Mouse (Mus musculus) gastrocnemius, adult 8-10 months (tissue): ENCODE measurements around the gene Prickle1. TPM values are rescaled to one million over a fixed set of nuclear protein-coding genes. Genes with fewer than 3 reads are reported as not detected.

Experiments
- DNase-seq, 2 experiments: peaks; one replicate each; pipeline ENCODE4 v3.0.0; 2022; ENCODE audit warnings: low spot score in 2 of 2
- total RNA-seq, 4 experiments: library from RNA; stranded (reverse); gene quantifications; 2 replicates each; pipeline ENCODE4 v1.2.4; 2022

Prickle1 gene
- total RNA-seq, 4 experiments from 2014 or later = 2.6 to 4.0 (median 3.5) TPM

GRCm38 (mm10) chr15:93594888-93595698, 598 bp downstream of the Prickle1 start:
- peak; percentile 18 to 48 for DNase-seq

- no peak for DNase-seq
Measured at GRCm38 (mm10) chr15:93594296-93594887, 1.3 kb downstream of the Prickle1 start.

- DNase-seq = no peak
Measured at GRCm38 (mm10) chr15:93592596-93592995, 3.1 kb downstream of the Prickle1 start.

- no peak for DNase-seq
Measured at GRCm38 (mm10) chr15:93591831-93592321, 3.8 kb downstream of the Prickle1 start.

- DNase-seq = no peak
Measured at GRCm38 (mm10) chr15:93591371-93591770, 4.3 kb downstream of the Prickle1 start.

GRCm38 (mm10) chr15:93588401-93588800, 7.3 kb downstream of the Prickle1 start:
- no peak for DNase-seq

GRCm38 (mm10) chr15:93587660-93588059, 8.0 kb downstream of the Prickle1 start:
- DNase-seq = no peak

- DNase-seq = no peak
Measured at GRCm38 (mm10) chr15:93583051-93583450, 12.6 kb downstream of the Prickle1 start.

- no peak for DNase-seq
Measured at GRCm38 (mm10) chr15:93581736-93582135, 14.0 kb downstream of the Prickle1 start.

GRCm38 (mm10) chr15:93579899-93580298, 15.8 kb downstream of the Prickle1 start:
- DNase-seq = no peak

- DNase-seq = no peak
Measured at GRCm38 (mm10) chr15:93579100-93579499, 16.6 kb downstream of the Prickle1 start.

- DNase-seq = no peak
Measured at GRCm38 (mm10) chr15:93576361-93576760, 19.3 kb downstream of the Prickle1 start.

- peak; percentile 58 for DNase-seq
Measured at GRCm38 (mm10) chr15:93575884-93576283, 19.8 kb downstream of the Prickle1 start.

GRCm38 (mm10) chr15:93572889-93573288, 22.8 kb downstream of the Prickle1 start:
- no peak for DNase-seq

- DNase-seq = no peak
Measured at GRCm38 (mm10) chr15:93570881-93571495, 24.7 kb downstream of the Prickle1 start.

- no peak for DNase-seq
Measured at GRCm38 (mm10) chr15:93568911-93569310, 26.8 kb downstream of the Prickle1 start.

- DNase-seq = no peak
Measured at GRCm38 (mm10) chr15:93567546-93568307, 28.0 kb downstream of the Prickle1 start.

GRCm38 (mm10) chr15:93563491-93563890, 32.2 kb downstream of the Prickle1 start:
- no peak for DNase-seq

- no peak for DNase-seq
Measured at GRCm38 (mm10) chr15:93561540-93561939, 34.2 kb downstream of the Prickle1 start.

GRCm38 (mm10) chr15:93558421-93558820, 37.3 kb downstream of the Prickle1 start:
- no peak for DNase-seq

GRCm38 (mm10) chr15:93555719-93556118, 40.0 kb downstream of the Prickle1 start:
- DNase-seq = no peak
